Mouse (Mus musculus): ENCODE measurements around the gene B4galt7. TPM values are rescaled to one million over a fixed set of nuclear protein-coding genes. Genes with fewer than 3 reads are reported as not detected.

B4galt7 gene
- total and polyA plus RNA-seq, 3 experiments = 8.5 to 11.7 (median 11.0) TPM

GRCm38 (mm10) chr13:55619328-55619727 is 19.6 kb downstream of the B4galt7 start:
- Histone ChIP-seq H3K27me3 (replicated peaks) (no peaks in the 10 kb centered on the region), H3K4me3 (replicated peaks in 1 of 3; ENCODE audit: low read depth in 2 of 3, low read length in 2 of 3, poor library complexity in 1 of 3) (no peak overlapping the region), H3K36me3 (replicated peaks in 1 of 2; ENCODE audit: control insufficient read depth in 1 of 2, insufficient read depth in 1 of 2, low read length in 1 of 2) (peaks cover 0 to 6% of the 10 kb centered on the region in 2 experiments), H3K79me2 (replicated peaks; ENCODE audit: control insufficient read depth, extremely low read depth, insufficient read depth, poor library complexity, severe bottlenecking) (peaks cover 12% of the 10 kb centered on the region), H3K27ac (ENCODE audit: insufficient read depth, low read depth) (no peak overlapping the region), H3K4me1 (ENCODE audit: control insufficient read depth in 1 of 2, insufficient read depth in 2 of 2) (peaks cover 4 to 15% of the 10 kb centered on the region in 2 experiments; a peak in 3 of 4 replicates), H3K9me3 (replicated peaks; ENCODE audit: low read length) (no peaks in the 10 kb centered on the region), H3K4me2 (ENCODE audit: insufficient read depth, low read depth, poor library complexity, severe bottlenecking) (no peak overlapping the region), H3K9ac (ENCODE audit: insufficient read depth, low read depth) (no peak overlapping the region)
- in situ Hi-C loops (cut with MboI; ENCODE audit: low pct_ligation_motif_present, low pct_unique_long_range_greater_than_20kb, low sequenced_read_pairs) = no loop called here
- dilution Hi-C loops (cut with MboI; ENCODE audit: extremely low pct_ligation_motif_present, extremely low pct_unique_long_range_greater_than_20kb, low sequenced_read_pairs) = no loop called here
- DNase-seq (ENCODE audit: extremely low read depth) = no peak
- TF ChIP-seq IRF4 (IDR thresholded peaks at IDR 0.05; ENCODE audit: low read depth, low read length) = no peak
- no peak for TF ChIP-seq MAZ (IDR thresholded peaks at IDR 0.05; ENCODE audit: low read depth, low read length)
- no peak for TF ChIP-seq ETS1 (conservative IDR thresholded peaks at IDR 0.05; ENCODE audit: low read depth, low read length)
- TF ChIP-seq KAT2A (IDR thresholded peaks at IDR 0.05; ENCODE audit: insufficient replicate concordance, low read length) = no peak
- no peak for TF ChIP-seq USF1 (IDR thresholded peaks at IDR 0.05; ENCODE audit: low read depth, low read length)
- no peak for TF ChIP-seq E2F4 (IDR thresholded peaks at IDR 0.05; ENCODE audit: insufficient replicate concordance, low read depth, low read length)
- no peak for TF ChIP-seq RAD21 (IDR thresholded peaks at IDR 0.05; ENCODE audit: low read depth, low read length)
- TF ChIP-seq GABPA (IDR thresholded peaks at IDR 0.05; ENCODE audit: insufficient replicate concordance, low read depth, low read length) = no peak
- no peak for TF ChIP-seq SMC3 (IDR thresholded peaks at IDR 0.05; ENCODE audit: low read depth, low read length)
- TF ChIP-seq CTCF (conservative IDR thresholded peaks at IDR 0.05 in 1 of 2, IDR thresholded peaks at IDR 0.05 in 1 of 2; ENCODE audit: low read depth in 2 of 2, low read length in 2 of 2) = no peak
- no peak for TF ChIP-seq ZNF384 (IDR thresholded peaks at IDR 0.05; ENCODE audit: low read depth, low read length)

DNA sequence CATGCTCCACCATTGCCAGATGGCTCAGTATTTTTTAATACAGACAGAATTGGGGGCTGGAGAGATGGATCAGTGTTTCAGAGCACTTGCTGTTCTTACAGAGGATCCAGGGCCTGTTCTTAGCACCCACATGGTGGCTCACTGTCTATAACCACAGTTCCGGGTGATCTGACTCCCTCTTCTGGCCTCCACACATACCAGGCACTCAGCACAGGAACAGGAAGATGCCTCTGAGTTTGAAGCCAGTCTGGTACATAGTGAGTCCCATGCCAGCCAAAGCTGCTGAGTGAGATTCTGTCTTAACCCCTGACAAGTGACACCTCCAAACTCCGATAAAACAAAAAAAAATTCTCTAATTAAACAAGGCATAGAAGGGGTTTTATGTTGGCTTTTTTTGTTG is 20.6 kb downstream of the B4galt7 start:
- Histone ChIP-seq H3K9ac (ENCODE audit: insufficient read depth, low read depth) (no peak overlapping the region), H3K4me1 (ENCODE audit: control insufficient read depth in 1 of 2, insufficient read depth in 2 of 2) (peaks cover 4 to 22% of the 10 kb centered on the region in 2 experiments; a peak in 3 of 4 replicates), H3K4me3 (replicated peaks in 1 of 3; ENCODE audit: low read depth in 2 of 3, low read length in 2 of 3, poor library complexity in 1 of 3) (no peak overlapping the region), H3K79me2 (replicated peaks; ENCODE audit: control insufficient read depth, extremely low read depth, insufficient read depth, poor library complexity, severe bottlenecking) (peaks cover 15% of the 10 kb centered on the region), H3K4me2 (ENCODE audit: insufficient read depth, low read depth, poor library complexity, severe bottlenecking) (no peak overlapping the region), H3K27me3 (replicated peaks) (no peaks in the 10 kb centered on the region), H3K27ac (ENCODE audit: insufficient read depth, low read depth) (no peak overlapping the region), H3K36me3 (replicated peaks in 1 of 2; ENCODE audit: control insufficient read depth in 1 of 2, insufficient read depth in 1 of 2, low read length in 1 of 2) (peaks cover 3 to 9% of the 10 kb centered on the region in 2 experiments), H3K9me3 (replicated peaks; ENCODE audit: low read length) (no peaks in the 10 kb centered on the region)
- dilution Hi-C loops (cut with MboI; ENCODE audit: extremely low pct_ligation_motif_present, extremely low pct_unique_long_range_greater_than_20kb, low sequenced_read_pairs) (no loop called here), in situ Hi-C loops (cut with MboI; ENCODE audit: low pct_ligation_motif_present, low pct_unique_long_range_greater_than_20kb, low sequenced_read_pairs) (no loop called here)
- TF ChIP-seq CHD1 (IDR thresholded peaks at IDR 0.05; ENCODE audit: low read depth, low read length) = no peak
- no peak for TF ChIP-seq GABPA (IDR thresholded peaks at IDR 0.05; ENCODE audit: insufficient replicate concordance, low read depth, low read length)
- TF ChIP-seq ZC3H11A (IDR thresholded peaks at IDR 0.05; ENCODE audit: low read depth, low read length) = no peak
- TF ChIP-seq ETS1 (conservative IDR thresholded peaks at IDR 0.05; ENCODE audit: low read depth, low read length) = no peak
- no peak for TF ChIP-seq JUND (conservative IDR thresholded peaks at IDR 0.05; ENCODE audit: low read depth, low read length)
- TF ChIP-seq TBP (conservative IDR thresholded peaks at IDR 0.05; ENCODE audit: low read depth, low read length) = no peak
- TF ChIP-seq PAX5 (IDR thresholded peaks at IDR 0.05; ENCODE audit: low read length) = no peak
- no peak for TF ChIP-seq ZKSCAN1 (IDR thresholded peaks at IDR 0.05; ENCODE audit: borderline replicate concordance, low read depth, low read length)
- no peak for TF ChIP-seq CHD2 (IDR thresholded peaks at IDR 0.05; ENCODE audit: low read length)
- TF ChIP-seq ZMIZ1 (IDR thresholded peaks at IDR 0.05; ENCODE audit: low read depth, low read length) = no peak
- no peak for TF ChIP-seq E2F4 (IDR thresholded peaks at IDR 0.05; ENCODE audit: insufficient replicate concordance, low read depth, low read length)
- TF ChIP-seq IRF4 (IDR thresholded peaks at IDR 0.05; ENCODE audit: low read depth, low read length) = no peak
- no peak for TF ChIP-seq EP300 (IDR thresholded peaks at IDR 0.05; ENCODE audit: low read length)
- DNase-seq (ENCODE audit: extremely low read depth) = no peak

Data from CH12.LX (cell line).